Mouse (Mus musculus) limb, embryonic 14.5 days (tissue): ENCODE results near the gene Pibf1. TPM values are rescaled to one million over a fixed set of nuclear protein-coding genes. Genes with fewer than 3 reads are reported as not detected.

Experiments used
- ATAC-seq: fragments of 200-750 bp; cut with Nextera tagmentation; 2 replicates; pipeline ENCODE4 v1.8.0; 2017; ENCODE audit warnings: low read depth, moderate number of reproducible peaks, moderate TSS enrichment; ENCODE audit not compliant: low FRiP score
- DNase-seq: peaks from one replicate; pipeline ENCODE4 v3.0.0-alpha.2; 2015; ENCODE audit warnings: low spot score
- H3K27ac ChIP-seq: fragments of 300-500 bp; sonication (generic); replicated peaks from 2 replicates; pipeline ENCODE4 v1.5.1; 2014; ENCODE audit warnings: low read depth, mild to moderate bottlenecking, low read length, moderate library complexity, mixed read lengths
- H3K27me3 ChIP-seq: fragments of 300-500 bp; sonication (generic); 2 replicates; pipeline ENCODE4 v1.6.1; 2014; ENCODE audit warnings: low read length, mixed read lengths; ENCODE audit not compliant: control insufficient read depth, insufficient read depth
- H3K36me3 ChIP-seq: fragments of 300-500 bp; sonication (generic); 2 replicates; pipeline ENCODE4 v1.6.1; 2014; ENCODE audit warnings: mild to moderate bottlenecking, low read length, moderate library complexity, mixed read lengths; ENCODE audit not compliant: control insufficient read depth, insufficient read depth
- H3K4me1 ChIP-seq: fragments of 300-500 bp; sonication (generic); 2 replicates; pipeline ENCODE4 v1.6.1; 2014; ENCODE audit warnings: antibody characterized with exemption, low read length, mixed read lengths; ENCODE audit not compliant: control insufficient read depth, insufficient read depth
- H3K4me2 ChIP-seq: fragments of 300-500 bp; sonication (generic); replicated peaks from 2 replicates; pipeline ENCODE4 v1.6.1; 2014; ENCODE audit warnings: low read depth, mild to moderate bottlenecking, low read length, moderate library complexity; ENCODE audit not compliant: severe bottlenecking
- H3K4me3 ChIP-seq: fragments of 300-500 bp; sonication (generic); replicated peaks from 2 replicates; pipeline ENCODE4 v1.5.1; 2014; ENCODE audit warnings: low read length
- H3K9ac ChIP-seq: fragments of 300-500 bp; sonication (generic); 2 replicates; pipeline ENCODE4 v1.6.1; 2014; ENCODE audit warnings: mild to moderate bottlenecking, low read depth, low read length, moderate library complexity; ENCODE audit not compliant: severe bottlenecking
- H3K9me3 ChIP-seq: fragments of 300-500 bp; sonication (generic); 2 replicates; pipeline ENCODE4 v1.6.1; 2016; ENCODE audit warnings: low read length; ENCODE audit not compliant: control insufficient read depth
- POLR2A ChIP-seq: fragments of 200-500 bp; IDR thresholded peaks from 2 replicates; pipeline ENCODE4 v1.8.0; 2012; ENCODE audit warnings: inconsistent platforms, mild to moderate bottlenecking, moderate library complexity, borderline replicate concordance; ENCODE audit not compliant: insufficient read depth, insufficient read length; ENCODE audit errors: extremely low read depth
- WGBS: fragments of 180-500 bp; shearing (Covaris S2); extraction: QIAGEN DNeasy Blood & Tissue Kit; methylation state at CpG from one replicate; pipeline ENCODE4 v1.1.7; 2014; 5-methylcytosine and 5-hydroxymethylcytosine counted together
- polyA plus RNA-seq, 2 experiments: library from polyadenylated mRNA; depleted of rRNA in 1 of 2; stranded (reverse) in 1 of 2; unstranded in 1 of 2; fragments of >200 nt; fragmentation: Nextera tagmentation in 1 of 2; extraction: Ambion mirVana in 1 of 2; gene quantifications; 2 replicates each; pipeline versions ENCODE4 v1.2.1 to v1.2.3; 2012 to 2014

Pibf1 gene
- polyA plus RNA-seq, 2 experiments: 9.8 to 14.5 TPM

DNA sequence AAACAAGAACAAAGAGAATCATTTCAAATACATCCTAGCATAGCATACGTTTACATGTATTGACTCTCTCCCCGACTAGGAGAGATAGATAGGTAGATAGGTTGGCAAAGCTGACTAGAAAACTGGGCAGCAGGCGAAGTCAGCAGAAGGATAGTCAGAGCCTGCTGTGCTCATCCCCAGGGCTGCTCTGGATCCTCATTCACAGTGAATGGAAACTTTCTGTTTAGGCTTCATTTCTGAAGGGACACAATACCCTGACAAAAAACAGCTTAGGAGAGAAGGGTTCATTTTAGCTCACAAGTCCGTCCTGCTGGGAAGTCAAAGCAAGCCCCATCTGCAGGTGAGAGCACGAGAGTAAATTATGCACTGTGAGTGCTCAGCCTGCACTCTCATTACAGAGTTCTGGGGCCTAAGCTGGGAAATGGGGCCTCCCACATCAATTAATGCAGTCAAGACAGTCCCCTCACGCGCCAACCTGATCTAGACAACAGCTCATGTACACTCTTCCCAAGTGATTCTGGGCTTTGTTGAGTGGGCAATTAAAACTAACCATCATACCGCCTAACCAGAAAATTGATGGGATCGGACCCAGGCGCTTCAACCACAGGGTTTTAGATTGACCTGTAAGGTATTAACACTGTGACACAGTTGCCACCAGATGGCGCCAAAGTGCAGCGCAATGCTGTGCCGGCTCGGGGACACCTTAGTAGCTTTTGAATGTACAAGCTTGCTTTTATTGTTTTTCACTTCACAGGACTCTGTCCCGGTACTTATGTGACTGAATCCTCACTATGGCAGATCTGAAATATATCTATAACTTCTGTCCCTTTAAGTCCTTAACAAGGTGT is 42.8 kb downstream of the Pibf1 start:
- Histone ChIP-seq H3K9ac (no peak overlapping the region), H3K27me3 (no peaks in the 10 kb centered on the region), H3K4me3 (no peak overlapping the region), H3K4me1 (no peaks in the 10 kb centered on the region), H3K36me3 (peaks cover 9% of the 10 kb centered on the region), H3K4me2 (no peak overlapping the region), H3K9me3 (no peaks in the 10 kb centered on the region), H3K27ac (no peak overlapping the region)
- DNase-seq: peak; percentile 84
- WGBS: 25% methylated on average over 15 of the region's 15 CpGs
- ATAC-seq: peak; percentile 74; the same call in 1 of the 2 replicates
- TF ChIP-seq POLR2A: no peak

GRCm38 (mm10) chr14:99146841-99147240 is 47.6 kb downstream of the Pibf1 start:
- WGBS: 70% methylated on average over 1 of the region's 1 CpGs
- DNase-seq: no peak

GRCm38 (mm10) chr14:99152683-99153082 is 53.5 kb downstream of the Pibf1 start:
- Histone ChIP-seq H3K9ac (no peak overlapping the region), H3K4me2 (no peak overlapping the region), H3K27me3 (no peaks in the 10 kb centered on the region), H3K36me3 (peaks cover 28% of the 10 kb centered on the region), H3K4me3 (no peak overlapping the region), H3K27ac (no peak overlapping the region), H3K9me3 (no peaks in the 10 kb centered on the region), H3K4me1 (no peaks in the 10 kb centered on the region)
- ATAC-seq (no peak), DNase-seq (no peak)
- WGBS: 96% methylated on average over 4 of the region's 4 CpGs
- TF ChIP-seq POLR2A: no peak

More at GRCm38 (mm10) chr14:99146841-99147240, 47.6 kb downstream of the Pibf1 start:
- Histone ChIP-seq H3K9me3 (no peaks in the 10 kb centered on the region), H3K9ac (no peak overlapping the region), H3K36me3 (peaks cover 11% of the 10 kb centered on the region), H3K27ac (no peak overlapping the region), H3K4me3 (no peak overlapping the region), H3K4me1 (no peaks in the 10 kb centered on the region), H3K27me3 (no peaks in the 10 kb centered on the region), H3K4me2 (no peak overlapping the region)
- no peak for TF ChIP-seq POLR2A
- ATAC-seq: no peak

GRCm38 (mm10) chr14:99159940-99160339 is 60.7 kb downstream of the Pibf1 start:
- no peak for TF ChIP-seq POLR2A
- H3K27me3 ChIP-seq: no peaks in the 10 kb centered on the region
- no peak overlapping the region for H3K9ac ChIP-seq
- 94% methylated on average over 6 of the region's 6 CpGs for WGBS
- H3K4me1 ChIP-seq: no peaks in the 10 kb centered on the region
- ATAC-seq: no peak
- H3K36me3 ChIP-seq: peaks cover 16% of the 10 kb centered on the region
- no peak overlapping the region for H3K4me2 ChIP-seq
- DNase-seq: no peak
- no peak overlapping the region for H3K4me3 ChIP-seq
- no peaks in the 10 kb centered on the region for H3K9me3 ChIP-seq
- H3K27ac ChIP-seq: no peak overlapping the region

DNA sequence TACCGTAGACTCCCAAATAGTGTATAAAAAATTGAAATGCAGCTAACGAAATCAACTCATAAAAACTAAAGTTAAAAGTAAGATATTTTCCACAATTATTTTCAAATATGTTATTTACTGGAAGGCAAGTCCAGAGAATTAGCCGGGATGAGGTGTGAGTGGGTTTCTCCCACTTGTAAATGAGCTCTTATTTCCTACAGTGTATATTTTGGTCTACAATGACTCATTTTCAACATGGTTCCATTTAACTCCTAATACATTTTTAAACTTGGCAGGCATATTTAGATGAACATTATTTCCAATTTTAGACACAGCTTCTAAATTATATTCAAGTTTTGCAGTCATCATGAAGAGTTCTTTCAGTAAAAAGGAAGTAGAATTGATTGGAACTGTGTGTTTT is 63.8 kb downstream of the Pibf1 start:
- TF ChIP-seq POLR2A: no peak
- 84% methylated on average over 3 of the region's 3 CpGs for WGBS
- DNase-seq (no peak), ATAC-seq (no peak)
- 0 out of 2 replicates have a peak, but pooled peaks cover 4% of the 10 kb centered on the region for H3K36me3 ChIP-seq
- no peak overlapping the region for H3K4me3 ChIP-seq
- no peaks in the 10 kb centered on the region for H3K9me3 ChIP-seq
- H3K27ac ChIP-seq: no peak overlapping the region
- no peaks in the 10 kb centered on the region for H3K4me1 ChIP-seq
- H3K4me2 ChIP-seq: no peak overlapping the region
- H3K9ac ChIP-seq: no peak overlapping the region
- no peaks in the 10 kb centered on the region for H3K27me3 ChIP-seq
